Mouse (Mus musculus): ENCODE measurements around the gene Stx5a. TPM values are rescaled to one million over a fixed set of nuclear protein-coding genes. Genes with fewer than 3 reads are reported as not detected.
A peak's percentile ranks its signal among the peaks of the same experiment; 100 is the strongest.

Gene Stx5a
- total RNA-seq (2021): 10 to 100 TPM; 35.6 to 46.3 TPM
- long read RNA-seq, experiment 1, transcript Stx5a-213 (11 exons, 2,251 nt): major isoform, 23 of 60 reads
- long read RNA-seq, experiment 1, transcript Stx5a-202 (10 exons, 2,112 nt): minor isoform, 15 of 60 reads
- long read RNA-seq, experiment 1, partial matches to known transcripts: 2 of 60 reads
- long read RNA-seq, experiment 1, other reads (novel, unspliced or antisense): 16 of 60 reads
- long read RNA-seq, experiment 2, transcript Stx5a-202 (10 exons, 2,112 nt): minor isoform, 8 of 37 reads
- long read RNA-seq, experiment 2, transcript Stx5a-213 (11 exons, 2,251 nt): major isoform, 17 of 37 reads
- long read RNA-seq, experiment 2, partial matches to known transcripts: 0 of 37 reads
- long read RNA-seq, experiment 2, other reads (novel, unspliced or antisense): 10 of 37 reads

- peak; percentile 91 for DNase-seq
Measured at GRCm38 (mm10) chr19:8741243-8741869, at the start of gene Stx5a. Stx5a (plus strand) TSS chr19:8741413.

GRCm38 (mm10) chr19:8691871-8692539 lies 49.2 kb upstream of the Stx5a start:
- DNase-seq: no peak

- DNase-seq: no peak
Measured at GRCm38 (mm10) chr19:8692740-8693139, 48.5 kb upstream of the Stx5a start.

- DNase-seq: no peak
Measured at GRCm38 (mm10) chr19:8695330-8695729, 45.9 kb upstream of the Stx5a start.

- DNase-seq: no peak
Measured at GRCm38 (mm10) chr19:8699652-8700051, 41.6 kb upstream of the Stx5a start.

GRCm38 (mm10) chr19:8702458-8702857 lies 38.8 kb upstream of the Stx5a start:
- DNase-seq: peak; percentile 26

- DNase-seq: no peak
Measured at GRCm38 (mm10) chr19:8703571-8703970, 37.6 kb upstream of the Stx5a start.

- no peak for DNase-seq
Measured at GRCm38 (mm10) chr19:8705026-8705708, 36.0 kb upstream of the Stx5a start.

GRCm38 (mm10) chr19:8706132-8706667 lies 35.0 kb upstream of the Stx5a start:
- no peak for DNase-seq

- DNase-seq: no peak
Measured at GRCm38 (mm10) chr19:8706930-8707329, 34.3 kb upstream of the Stx5a start.

GRCm38 (mm10) chr19:8708954-8709353 lies 32.3 kb upstream of the Stx5a start:
- DNase-seq: no peak

- DNase-seq: no peak
Measured at GRCm38 (mm10) chr19:8710057-8710456, 31.2 kb upstream of the Stx5a start.

GRCm38 (mm10) chr19:8711506-8711905 lies 29.7 kb upstream of the Stx5a start:
- no peak for DNase-seq

GRCm38 (mm10) chr19:8711949-8712869 lies 29.0 kb upstream of the Stx5a start:
- no peak for DNase-seq

GRCm38 (mm10) chr19:8712870-8713305 lies 28.3 kb upstream of the Stx5a start:
- DNase-seq: peak; percentile 57

GRCm38 (mm10) chr19:8713306-8713996 lies 27.8 kb upstream of the Stx5a start:
- DNase-seq: peak; percentile 92

- DNase-seq: no peak
Measured at GRCm38 (mm10) chr19:8713997-8714652, 27.1 kb upstream of the Stx5a start.

GRCm38 (mm10) chr19:8714653-8715481 lies 26.3 kb upstream of the Stx5a start:
- no peak for DNase-seq
